Mouse (Mus musculus) neural tube, postnatal 0 days (tissue): Measurements from ENCODE around the gene Oosp3. TPM values are rescaled to one million over a fixed set of nuclear protein-coding genes. Genes with fewer than 3 reads are reported as not detected.

ENCODE experiments used
- polyA plus RNA-seq: library from polyadenylated mRNA; unstranded; fragments of >200 nt; fragmentation: Nextera tagmentation; extraction: Ambion mirVana; gene quantifications from 2 replicates; pipeline ENCODE4 v1.2.1, GENCODE M21; 2015

The Oosp3 gene
- not detected in 2 replicates for polyA plus RNA-seq

GRCm38 (mm10) chr19:11696755-11697154 is at the start of gene Oosp3:
Gene Oosp3, plus strand, starts transcription at chr19:11697055.

GRCm38 (mm10) chr19:11660459-11660858 is 36.4 kb upstream of the Oosp3 start, which contains the start of gene Oosp2:
Gene Oosp2, minus strand, starts transcription at chr19:11660559.

GRCm38 (mm10) chr19:11690839-11691238 is 6.0 kb upstream of the Oosp3 start, which contains the start of gene Oosp1:
Gene Oosp1, minus strand, starts transcription at chr19:11691150.

GRCm38 (mm10) chr19:11747298-11747697 is 50.4 kb downstream of the Oosp3 start, which contains the start of gene Gif:
Gene Gif, plus strand, starts transcription at chr19:11747554.

Other genes with a start within 250 kb of the Oosp3 start
- 3.8 and 5.3 TPM in 2 replicates for gene Ms4a6c, start 227.7 kb upstream of the Oosp3 start, polyA plus RNA-seq
- gene Gm8369, start 211.1 kb upstream of the Oosp3 start, polyA plus RNA-seq, result 0.06 and 0.15 TPM in 2 replicates
- gene Ms4a6b, start 180.5 kb upstream of the Oosp3 start, polyA plus RNA-seq, result 3.1 and 3.4 TPM in 2 replicates
- gene Ms4a4d, start 160.3 kb upstream of the Oosp3 start, polyA plus RNA-seq, result 0.13 and 0.15 TPM in 2 replicates
- gene Ms4a6d, start 92.2 kb upstream of the Oosp3 start, polyA plus RNA-seq, result 2.9 and 4.1 TPM in 2 replicates
- 0.14 and 0.32 TPM in 2 replicates for gene Ms4a2, start 73.3 kb upstream of the Oosp3 start, polyA plus RNA-seq
- 0.15 and 0.70 TPM in 2 replicates for gene Ms4a3, start 56.2 kb upstream of the Oosp3 start, polyA plus RNA-seq
- not detected in 2 replicates for gene Oosp2, start 36.5 kb upstream of the Oosp3 start, polyA plus RNA-seq
- not detected in 2 replicates for gene Oosp1, start 5.9 kb upstream of the Oosp3 start, polyA plus RNA-seq
- gene Gif, start 50.5 kb downstream of the Oosp3 start, polyA plus RNA-seq, result not detected in 2 replicates
- gene Mrpl16, start 73.3 kb downstream of the Oosp3 start, polyA plus RNA-seq, result 56.0 and 56.6 TPM in 2 replicates
- gene Stx3, start 122.3 kb downstream of the Oosp3 start, polyA plus RNA-seq, result 13.8 and 16.3 TPM in 2 replicates
- not detected in 2 replicates for gene Olfr1417, start 142.2 kb downstream of the Oosp3 start, polyA plus RNA-seq
- gene Olfr1418, start 164.0 kb downstream of the Oosp3 start, polyA plus RNA-seq, result not detected in 2 replicates
- gene Olfr1419, start 178.1 kb downstream of the Oosp3 start, polyA plus RNA-seq, result not detected in 2 replicates
- 0.17 TPM in 1 of 2 replicates, not detected in the other for gene Olfr1420, start 189.5 kb downstream of the Oosp3 start, polyA plus RNA-seq
- 8.6 and 11.9 TPM in 2 replicates for gene Patl1, start 215.3 kb downstream of the Oosp3 start, polyA plus RNA-seq